Mouse (Mus musculus) urinary bladder, postnatal 36 days (tissue): ENCODE results near the gene Cmtm8.

Experiments
- DNase-seq, 2 experiments: peaks; one replicate each; pipeline ENCODE4 v3.0.0; 2022; ENCODE audit warnings: low spot score in 2 of 2, mixed read lengths in 1 of 2

Cmtm8 gene

GRCm38 (mm10) chr9:114787134-114787533, 56.8 kb downstream of the Cmtm8 start:
- no peak for DNase-seq

- no peak for DNase-seq
Observed at GRCm38 (mm10) chr9:114785432-114786125, 58.4 kb downstream of the Cmtm8 start.

- peak; percentile 34 to 67 for DNase-seq
Observed at GRCm38 (mm10) chr9:114781526-114782212, 62.3 kb downstream of the Cmtm8 start, which contains the start of gene Cmtm7. Gene Cmtm7 (minus strand): TSS chr9:114781856.

- peak; percentile 16 to 39 for DNase-seq
Observed at GRCm38 (mm10) chr9:114780746-114781525, 63.0 kb downstream of the Cmtm8 start.

GRCm38 (mm10) chr9:114779984-114780745, 63.8 kb downstream of the Cmtm8 start:
- no peak for DNase-seq

- DNase-seq: no peak
Observed at GRCm38 (mm10) chr9:114778877-114779276, 65.1 kb downstream of the Cmtm8 start.

GRCm38 (mm10) chr9:114778047-114778390, 65.9 kb downstream of the Cmtm8 start:
- no peak for DNase-seq

- DNase-seq: no peak
Observed at GRCm38 (mm10) chr9:114777178-114778046, 66.5 kb downstream of the Cmtm8 start.

GRCm38 (mm10) chr9:114776361-114776760, 67.6 kb downstream of the Cmtm8 start:
- no peak for DNase-seq

GRCm38 (mm10) chr9:114775272-114775671, 68.7 kb downstream of the Cmtm8 start:
- DNase-seq: no peak

- DNase-seq: no peak
Observed at GRCm38 (mm10) chr9:114774629-114775028, 69.3 kb downstream of the Cmtm8 start.

- DNase-seq: no peak
Observed at GRCm38 (mm10) chr9:114771565-114771964, 72.4 kb downstream of the Cmtm8 start.

GRCm38 (mm10) chr9:114770224-114770623, 73.7 kb downstream of the Cmtm8 start:
- DNase-seq: no peak

- DNase-seq: no peak
Observed at GRCm38 (mm10) chr9:114768066-114768465, 75.9 kb downstream of the Cmtm8 start.

GRCm38 (mm10) chr9:114767507-114767906, 76.4 kb downstream of the Cmtm8 start:
- no peak for DNase-seq

GRCm38 (mm10) chr9:114767030-114767429, 76.9 kb downstream of the Cmtm8 start:
- DNase-seq: no peak

- no peak for DNase-seq
Observed at GRCm38 (mm10) chr9:114763341-114763740, 80.6 kb downstream of the Cmtm8 start.

- no peak for DNase-seq
Observed at GRCm38 (mm10) chr9:114761848-114762247, 82.1 kb downstream of the Cmtm8 start.

- DNase-seq: no peak
Observed at GRCm38 (mm10) chr9:114760353-114760752, 83.6 kb downstream of the Cmtm8 start.

GRCm38 (mm10) chr9:114759886-114760285, 84.1 kb downstream of the Cmtm8 start:
- DNase-seq: no peak

GRCm38 (mm10) chr9:114758801-114759200, 85.2 kb downstream of the Cmtm8 start:
- no peak for DNase-seq
